Mouse (Mus musculus) lung, embryonic 15.5 days (tissue): Measurements from ENCODE around the gene Impg1. TPM values are rescaled to one million over a fixed set of nuclear protein-coding genes. Genes with fewer than 3 reads are reported as not detected.

ENCODE experiments used
- ATAC-seq: fragments of 200-750 bp; cut with Nextera tagmentation; 2 replicates; pipeline ENCODE4 v1.8.0; 2017; ENCODE audit warnings: moderate number of reproducible peaks, borderline replicate concordance; ENCODE audit not compliant: low FRiP score, low TSS enrichment; ENCODE audit errors: extremely low read depth
- H3K27ac ChIP-seq: fragments of 300-500 bp; sonication (generic); 2 replicates; pipeline ENCODE4 v1.5.1; 2015; ENCODE audit warnings: moderate library complexity, mild to moderate bottlenecking, inconsistent platforms
- H3K27me3 ChIP-seq: fragments of 300-500 bp; sonication (generic); 2 replicates; pipeline ENCODE4 v1.6.1; 2015; ENCODE audit warnings: inconsistent platforms
- H3K36me3 ChIP-seq: fragments of 300-500 bp; sonication (generic); 2 replicates; pipeline ENCODE4 v1.6.1; 2015; ENCODE audit warnings: inconsistent platforms
- H3K4me1 ChIP-seq: fragments of 300-500 bp; sonication (generic); 2 replicates; pipeline ENCODE4 v1.6.1; 2015; ENCODE audit warnings: inconsistent platforms
- H3K4me2 ChIP-seq: fragments of 300-500 bp; sonication (generic); 2 replicates; pipeline ENCODE4 v1.6.1; 2015; ENCODE audit warnings: inconsistent platforms, mild to moderate bottlenecking, moderate library complexity
- H3K4me3 ChIP-seq: fragments of 300-500 bp; sonication (generic); 2 replicates; pipeline ENCODE4 v1.5.1; 2015; ENCODE audit warnings: mild to moderate bottlenecking, inconsistent platforms
- H3K9ac ChIP-seq: fragments of 300-500 bp; sonication (generic); 2 replicates; pipeline ENCODE4 v1.6.1; 2015; ENCODE audit warnings: inconsistent platforms
- H3K9me3 ChIP-seq: fragments of 300-500 bp; sonication (generic); 2 replicates; pipeline ENCODE4 v1.6.1; 2016; ENCODE audit warnings: inconsistent platforms
- WGBS: fragments of 180-500 bp; shearing (Covaris S2); methylation state at CpG from one replicate; pipeline ENCODE4 v1.1.7; 2015; 5-methylcytosine and 5-hydroxymethylcytosine counted together
- polyA plus RNA-seq: library from polyadenylated mRNA; unstranded; fragments of >200 nt; fragmentation: Nextera tagmentation; extraction: Ambion mirVana; gene quantifications from 2 replicates; pipeline ENCODE4 v1.2.1, GENCODE M21; 2015

The Impg1 gene
- polyA plus RNA-seq, 1 experiment from 2014 or later = 0.06 TPM

GRCm38 (mm10) chr9:80306853-80307252 is 158.4 kb downstream of the Impg1 start:
- no peak overlapping the region for H3K9ac ChIP-seq
- no peaks in the 10 kb centered on the region for H3K9me3 ChIP-seq
- WGBS = 71% methylated on average over 11 of the region's 11 CpGs
- no peaks in the 10 kb centered on the region for H3K4me1 ChIP-seq
- no peak overlapping the region for H3K4me2 ChIP-seq
- H3K4me3 ChIP-seq = no peak overlapping the region
- no peak overlapping the region for H3K27ac ChIP-seq
- no peaks in the 10 kb centered on the region for H3K27me3 ChIP-seq
- H3K36me3 ChIP-seq = no peaks in the 10 kb centered on the region
- no peak for ATAC-seq

DNA sequence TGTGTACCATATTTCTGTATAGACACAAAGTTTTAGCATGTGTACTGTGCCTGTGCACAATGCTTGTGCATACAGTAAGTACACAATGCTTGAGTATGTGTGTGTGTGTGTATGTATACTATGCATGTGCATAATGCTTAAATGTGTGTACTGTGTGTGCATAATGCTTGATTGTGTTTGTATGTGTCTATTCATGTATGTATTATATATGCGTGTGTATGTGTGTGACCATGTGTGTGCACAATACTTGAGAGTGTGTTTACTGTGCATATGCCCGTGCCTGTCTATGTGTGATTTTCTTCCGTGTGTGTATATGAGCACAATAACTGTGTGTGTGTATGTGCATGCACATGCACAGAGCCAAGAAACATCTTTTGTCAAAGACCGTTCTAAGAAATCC is 158.9 kb downstream of the Impg1 start:
- H3K27ac ChIP-seq = no peak overlapping the region
- no peak overlapping the region for H3K4me3 ChIP-seq
- H3K9ac ChIP-seq = no peak overlapping the region
- 0 out of 2 replicates have a peak, but pooled peaks cover 3% of the 10 kb centered on the region for H3K36me3 ChIP-seq
- ATAC-seq = no peak
- H3K4me1 ChIP-seq = no peaks in the 10 kb centered on the region
- H3K4me2 ChIP-seq = no peak overlapping the region
- no peaks in the 10 kb centered on the region for H3K27me3 ChIP-seq
- 86% methylated on average over 4 of the region's 4 CpGs for WGBS
- H3K9me3 ChIP-seq = no peaks in the 10 kb centered on the region

- H3K36me3 ChIP-seq = 0 out of 2 replicates have a peak, but pooled peaks cover 13% of the 10 kb centered on the region
- H3K27me3 ChIP-seq = no peaks in the 10 kb centered on the region
- H3K9me3 ChIP-seq = no peaks in the 10 kb centered on the region
- WGBS = 70% methylated on average over 4 of the region's 4 CpGs
- no peak overlapping the region for H3K27ac ChIP-seq
- no peak for ATAC-seq
- no peak overlapping the region for H3K4me2 ChIP-seq
- H3K4me1 ChIP-seq = no peaks in the 10 kb centered on the region
- no peak overlapping the region for H3K4me3 ChIP-seq
- no peak overlapping the region for H3K9ac ChIP-seq
Observed at GRCm38 (mm10) chr9:80303518-80303917, 161.8 kb downstream of the Impg1 start.

DNA sequence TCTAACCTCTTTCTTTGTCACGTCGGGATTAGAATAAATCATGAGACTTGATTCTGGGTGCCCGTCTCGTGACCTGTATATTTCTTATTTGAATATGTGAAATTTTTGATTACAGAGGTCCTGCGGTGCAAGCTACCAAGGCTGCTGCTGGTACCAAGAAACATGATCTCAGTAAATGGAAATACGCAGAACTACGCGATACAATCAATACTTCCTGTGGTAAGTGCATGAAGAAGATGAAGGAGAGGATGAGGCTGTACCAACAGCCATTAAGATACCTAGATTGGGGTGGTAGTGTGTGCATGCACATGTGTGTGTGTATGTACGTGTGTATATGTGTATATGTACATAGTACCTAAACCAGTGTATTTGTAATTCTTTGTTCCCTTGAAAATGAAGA is 166.2 kb downstream of the Impg1 start:
- Histone ChIP-seq H3K4me1 (no peaks in the 10 kb centered on the region), H3K4me2 (no peak overlapping the region), H3K36me3 (0 out of 2 replicates have a peak, but pooled peaks cover 13% of the 10 kb centered on the region), H3K27ac (no peak overlapping the region), H3K9ac (no peak overlapping the region), H3K9me3 (no peaks in the 10 kb centered on the region), H3K27me3 (no peaks in the 10 kb centered on the region), H3K4me3 (no peak overlapping the region)
- WGBS = 88% methylated on average over 9 of the region's 9 CpGs
- no peak for ATAC-seq

DNA sequence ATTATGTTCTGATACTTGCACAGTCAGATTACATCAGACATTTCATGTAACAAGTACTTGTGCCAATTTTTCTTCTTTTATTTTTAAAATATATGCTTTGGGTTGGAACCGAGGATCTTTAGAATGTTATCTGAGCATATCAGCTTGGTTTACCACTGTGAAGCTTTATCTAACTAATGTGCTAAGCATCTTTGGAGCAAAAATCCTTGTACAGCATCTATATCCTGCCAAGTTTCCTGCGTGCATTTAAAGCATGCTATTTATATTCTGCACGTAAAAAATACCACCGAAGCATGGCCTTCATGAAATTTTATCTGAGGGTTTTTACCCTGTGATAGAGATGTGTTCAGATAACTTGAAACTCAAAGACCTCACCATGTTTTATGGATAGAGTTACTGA is 169.2 kb downstream of the Impg1 start:
- Histone ChIP-seq H3K4me2 (no peak overlapping the region), H3K27me3 (no peaks in the 10 kb centered on the region), H3K9ac (no peak overlapping the region), H3K36me3 (peaks cover 17% of the 10 kb centered on the region; the same call in 1 of the 2 replicates), H3K27ac (no peak overlapping the region), H3K4me3 (no peak overlapping the region), H3K9me3 (no peaks in the 10 kb centered on the region), H3K4me1 (no peaks in the 10 kb centered on the region)
- no peak for ATAC-seq
- WGBS = 31% methylated on average over 4 of the region's 4 CpGs

GRCm38 (mm10) chr9:80293056-80293584 is 172.2 kb downstream of the Impg1 start:
- Histone ChIP-seq H3K4me2 (no peak overlapping the region), H3K27ac (no peak overlapping the region), H3K27me3 (no peaks in the 10 kb centered on the region), H3K4me1 (no peaks in the 10 kb centered on the region), H3K4me3 (no peak overlapping the region), H3K9me3 (no peaks in the 10 kb centered on the region), H3K36me3 (peaks cover 12% of the 10 kb centered on the region; the same call in 1 of the 2 replicates), H3K9ac (no peak overlapping the region)
- 43% methylated on average over 2 of the region's 2 CpGs for WGBS
- ATAC-seq = no peak

DNA sequence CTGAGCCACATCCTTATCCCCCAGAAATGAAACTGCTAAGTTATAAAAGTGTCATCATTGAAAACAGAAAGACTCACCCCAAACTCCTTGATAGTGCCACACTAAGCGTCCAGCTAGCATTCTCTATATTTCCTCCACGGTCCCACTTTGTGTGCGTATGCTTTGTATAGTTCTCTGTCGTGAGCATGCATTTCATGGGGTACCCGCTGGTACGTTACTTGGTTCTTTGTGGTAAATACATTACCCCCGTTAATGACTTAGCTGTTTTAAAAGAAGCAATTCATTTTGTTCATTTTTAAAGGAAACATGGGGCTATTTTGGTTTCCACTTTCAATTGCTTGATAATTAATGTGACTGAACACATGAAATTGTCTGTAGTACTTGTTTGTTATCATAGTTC is 178.4 kb downstream of the Impg1 start:
- H3K27me3 ChIP-seq = no peaks in the 10 kb centered on the region
- no peak overlapping the region for H3K27ac ChIP-seq
- H3K9me3 ChIP-seq = no peaks in the 10 kb centered on the region
- no peak overlapping the region for H3K4me2 ChIP-seq
- peaks cover 20% of the 10 kb centered on the region for H3K36me3 ChIP-seq
- H3K9ac ChIP-seq = no peak overlapping the region
- WGBS = 90% methylated on average over 7 of the region's 7 CpGs
- H3K4me3 ChIP-seq = no peak overlapping the region
- no peak for ATAC-seq
- no peaks in the 10 kb centered on the region for H3K4me1 ChIP-seq

GRCm38 (mm10) chr9:80284539-80285174 is 180.6 kb downstream of the Impg1 start:
- Histone ChIP-seq H3K4me1 (no peaks in the 10 kb centered on the region), H3K4me2 (no peak overlapping the region), H3K27ac (no peak overlapping the region), H3K9ac (no peak overlapping the region), H3K36me3 (peaks cover 14% of the 10 kb centered on the region), H3K27me3 (no peaks in the 10 kb centered on the region), H3K4me3 (no peak overlapping the region), H3K9me3 (no peaks in the 10 kb centered on the region)
- no peak for ATAC-seq
- WGBS = 65% methylated on average over 2 of the region's 2 CpGs

- Histone ChIP-seq H3K9ac (no peak overlapping the region), H3K4me2 (no peak overlapping the region), H3K27ac (no peak overlapping the region), H3K4me1 (no peaks in the 10 kb centered on the region), H3K27me3 (no peaks in the 10 kb centered on the region), H3K36me3 (peaks cover 10% of the 10 kb centered on the region), H3K9me3 (no peaks in the 10 kb centered on the region), H3K4me3 (no peak overlapping the region)
- 87% methylated on average over 3 of the region's 3 CpGs for WGBS
- no peak for ATAC-seq
Observed at GRCm38 (mm10) chr9:80282426-80282825, 182.9 kb downstream of the Impg1 start.

- no peak for ATAC-seq
- H3K27ac ChIP-seq = no peak overlapping the region
- H3K4me3 ChIP-seq = no peak overlapping the region
- 97% methylated on average over 1 of the region's 1 CpGs for WGBS
- no peak overlapping the region for H3K4me2 ChIP-seq
- H3K9me3 ChIP-seq = no peaks in the 10 kb centered on the region
- peaks cover 11% of the 10 kb centered on the region for H3K4me1 ChIP-seq
- H3K27me3 ChIP-seq = no peaks in the 10 kb centered on the region
- peaks cover 19% of the 10 kb centered on the region for H3K36me3 ChIP-seq
- no peak overlapping the region for H3K9ac ChIP-seq
Observed at GRCm38 (mm10) chr9:80280724-80281123, 184.6 kb downstream of the Impg1 start.

- 74% methylated on average over 6 of the region's 6 CpGs for WGBS
- ATAC-seq = no peak
- Histone ChIP-seq H3K4me2 (no peak overlapping the region), H3K9me3 (no peaks in the 10 kb centered on the region), H3K27me3 (no peaks in the 10 kb centered on the region), H3K4me3 (no peak overlapping the region), H3K9ac (no peak overlapping the region), H3K4me1 (peaks cover 16% of the 10 kb centered on the region), H3K36me3 (peaks cover 9% of the 10 kb centered on the region; the same call in 1 of the 2 replicates), H3K27ac (no peak overlapping the region)
Observed at GRCm38 (mm10) chr9:80277770-80278169, 187.5 kb downstream of the Impg1 start.

- 51% methylated on average over 2 of the region's 2 CpGs for WGBS
- peaks cover 9% of the 10 kb centered on the region; the same call in 1 of the 2 replicates for H3K36me3 ChIP-seq
Observed at GRCm38 (mm10) chr9:80277157-80277556, 188.1 kb downstream of the Impg1 start.

More at GRCm38 (mm10) chr9:80277157-80277556, 188.1 kb downstream of the Impg1 start:
- no peak overlapping the region for H3K27ac ChIP-seq
- peaks cover 16% of the 10 kb centered on the region for H3K4me1 ChIP-seq
- no peak for ATAC-seq
- no peak overlapping the region for H3K9ac ChIP-seq
- no peaks in the 10 kb centered on the region for H3K9me3 ChIP-seq
- H3K27me3 ChIP-seq = no peaks in the 10 kb centered on the region
- no peak overlapping the region for H3K4me2 ChIP-seq
- no peak overlapping the region for H3K4me3 ChIP-seq
